Mouse (Mus musculus): ENCODE data around the gene Edil3.
A peak's percentile ranks its signal among the peaks of the same experiment; 100 is the strongest.

Gene Edil3

DNA sequence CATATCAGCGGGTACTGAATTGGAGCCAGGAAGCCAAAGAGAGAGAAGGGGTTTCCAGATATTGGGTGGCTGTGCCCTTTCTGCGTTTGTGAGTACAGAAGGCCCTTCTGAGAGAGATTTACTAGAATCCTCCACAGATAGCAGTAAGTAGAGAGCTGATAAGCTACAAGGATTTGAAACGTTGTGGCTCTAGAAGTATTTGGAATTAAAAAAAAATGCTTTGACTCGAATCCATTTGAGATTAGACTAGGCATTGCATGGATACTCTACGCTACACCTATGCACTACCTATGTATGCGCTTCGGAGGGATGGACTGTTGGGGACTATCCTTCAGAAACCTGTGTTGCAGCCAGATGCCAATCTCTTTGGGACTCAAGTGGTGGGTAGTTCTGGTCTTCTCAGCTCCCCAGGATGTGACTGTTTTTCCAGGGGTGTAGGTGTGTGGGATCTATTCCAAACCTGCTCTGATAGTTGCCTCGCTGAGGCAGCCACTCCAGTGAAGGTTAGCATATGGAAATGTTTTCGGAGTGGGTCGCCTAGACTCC is 1.8 kb downstream of the Edil3 start:
- H3K36me3 ChIP-seq (ENCODE audit: insufficient read depth, low read length): no peaks in the 10 kb centered on the region
- H3K4me1 ChIP-seq (replicated peaks; ENCODE audit: low read depth, low read length): peaks cover 27% of the 10 kb centered on the region
- H3K4me3 ChIP-seq (replicated peaks; ENCODE audit: low read length): no peak overlapping the region
- H3K9me3 ChIP-seq (ENCODE audit: low read length): no peaks in the 10 kb centered on the region
- H3K27me3 ChIP-seq (ENCODE audit: insufficient read depth, low read length): peaks cover 34% of the 10 kb centered on the region
- TF ChIP-seq CTCF (conservative IDR thresholded peaks at IDR 0.05; ENCODE audit: low read length) (no peak), NANOG (IDR thresholded peaks at IDR 0.05; ENCODE audit: borderline replicate concordance, low read length) (no peak), POU5F1 (IDR thresholded peaks at IDR 0.05; ENCODE audit: borderline replicate concordance, low read length) (no peak)

DNA sequence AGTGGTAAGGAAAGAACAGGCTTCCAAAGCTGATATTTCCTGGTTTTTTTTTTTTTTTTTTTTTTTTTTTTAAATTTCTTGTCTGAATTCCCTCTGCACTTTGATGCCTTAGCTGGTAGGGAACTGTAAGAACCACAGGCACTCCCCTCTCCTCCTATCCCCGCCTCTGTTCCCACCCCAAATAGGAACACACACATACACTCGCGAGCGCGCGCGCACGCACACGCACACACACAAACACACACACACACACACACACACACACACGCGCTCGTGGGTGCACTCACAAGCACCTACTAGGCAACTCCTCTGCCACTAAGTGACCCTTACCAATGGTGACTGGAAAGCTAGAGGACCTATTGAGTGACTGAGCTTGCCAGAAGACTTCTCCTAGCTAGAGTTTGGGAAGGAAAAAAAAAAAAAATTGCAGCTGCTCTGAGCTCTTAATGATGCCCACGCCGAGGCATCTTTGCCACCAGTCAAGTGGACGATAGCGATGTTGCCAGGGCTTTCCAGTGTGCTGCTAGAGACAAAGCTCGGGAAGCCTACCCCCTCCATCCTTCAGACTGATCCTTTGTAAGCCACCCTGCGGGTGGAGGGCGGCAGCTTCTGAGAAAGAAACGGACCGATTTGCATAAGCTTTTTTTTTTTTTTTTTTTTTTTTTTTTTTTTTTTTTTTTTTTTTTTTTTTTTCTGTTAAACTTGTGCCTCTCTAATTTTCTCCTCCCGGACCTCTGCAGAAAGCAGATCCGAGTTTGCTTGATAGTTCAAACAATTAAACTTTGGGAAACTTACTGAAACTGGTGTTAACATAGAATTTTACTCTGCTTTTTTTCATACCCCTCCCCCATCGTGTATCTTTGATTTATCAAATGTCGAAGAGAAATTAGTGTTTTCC is 2.5 kb downstream of the Edil3 start:
- no peaks in the 10 kb centered on the region for H3K9me3 ChIP-seq (ENCODE audit: low read length)
- no peaks in the 10 kb centered on the region for H3K36me3 ChIP-seq (ENCODE audit: insufficient read depth, low read length)
- peak overlapping the region; percentile 41 for H3K4me3 ChIP-seq (replicated peaks; ENCODE audit: low read length)
- peaks cover 34% of the 10 kb centered on the region for H3K27me3 ChIP-seq (ENCODE audit: insufficient read depth, low read length)
- H3K4me1 ChIP-seq (replicated peaks; ENCODE audit: low read depth, low read length): peaks cover 27% of the 10 kb centered on the region
- TF ChIP-seq POU5F1 (IDR thresholded peaks at IDR 0.05; ENCODE audit: borderline replicate concordance, low read length): no peak
- no peak for TF ChIP-seq NANOG (IDR thresholded peaks at IDR 0.05; ENCODE audit: borderline replicate concordance, low read length)
- no peak for TF ChIP-seq CTCF (conservative IDR thresholded peaks at IDR 0.05; ENCODE audit: low read length)

DNA sequence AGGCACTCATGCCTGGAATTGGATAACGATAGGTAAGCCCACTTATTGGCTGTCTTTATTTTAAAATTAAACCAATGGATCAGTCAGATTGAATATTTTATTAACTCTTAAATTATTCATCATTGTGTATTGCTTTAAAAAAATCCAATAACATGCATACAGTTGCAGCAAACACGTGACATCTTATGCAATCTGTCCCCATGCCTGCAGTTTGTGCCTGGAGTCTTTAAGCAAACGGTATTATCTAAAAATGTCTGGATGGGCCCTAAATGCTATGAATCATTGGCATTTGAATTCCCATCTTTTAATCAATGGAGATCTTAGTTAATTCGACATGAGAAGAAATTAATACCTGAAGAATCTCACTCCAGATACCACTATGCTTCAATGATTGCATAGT is 3.2 kb downstream of the Edil3 start:
- Histone ChIP-seq H3K27me3 (ENCODE audit: insufficient read depth, low read length) (peaks cover 34% of the 10 kb centered on the region), H3K9me3 (ENCODE audit: low read length) (no peaks in the 10 kb centered on the region), H3K4me3 (replicated peaks; ENCODE audit: low read length) (no peak overlapping the region), H3K36me3 (ENCODE audit: insufficient read depth, low read length) (no peaks in the 10 kb centered on the region), H3K4me1 (replicated peaks; ENCODE audit: low read depth, low read length) (peaks cover 27% of the 10 kb centered on the region)
- no peak for TF ChIP-seq CTCF (conservative IDR thresholded peaks at IDR 0.05; ENCODE audit: low read length)
- no peak for TF ChIP-seq POU5F1 (IDR thresholded peaks at IDR 0.05; ENCODE audit: borderline replicate concordance, low read length)
- no peak for TF ChIP-seq NANOG (IDR thresholded peaks at IDR 0.05; ENCODE audit: borderline replicate concordance, low read length)

- Histone ChIP-seq H3K4me1 (replicated peaks; ENCODE audit: low read depth, low read length) (peaks cover 7% of the 10 kb centered on the region), H3K9me3 (ENCODE audit: low read length) (peaks cover under 1% of the 10 kb centered on the region; the same call in 1 of the 2 replicates), H3K27me3 (ENCODE audit: insufficient read depth, low read length) (no peaks in the 10 kb centered on the region), H3K36me3 (ENCODE audit: insufficient read depth, low read length) (no peaks in the 10 kb centered on the region), H3K4me3 (replicated peaks; ENCODE audit: low read length) (no peak overlapping the region)
- TF ChIP-seq POU5F1 (IDR thresholded peaks at IDR 0.05; ENCODE audit: borderline replicate concordance, low read length): no peak
- no peak for TF ChIP-seq NANOG (IDR thresholded peaks at IDR 0.05; ENCODE audit: borderline replicate concordance, low read length)
- no peak for TF ChIP-seq CTCF (conservative IDR thresholded peaks at IDR 0.05; ENCODE audit: low read length)
Measured at GRCm38 (mm10) chr13:88828362-88828761, 7.1 kb downstream of the Edil3 start.

DNA sequence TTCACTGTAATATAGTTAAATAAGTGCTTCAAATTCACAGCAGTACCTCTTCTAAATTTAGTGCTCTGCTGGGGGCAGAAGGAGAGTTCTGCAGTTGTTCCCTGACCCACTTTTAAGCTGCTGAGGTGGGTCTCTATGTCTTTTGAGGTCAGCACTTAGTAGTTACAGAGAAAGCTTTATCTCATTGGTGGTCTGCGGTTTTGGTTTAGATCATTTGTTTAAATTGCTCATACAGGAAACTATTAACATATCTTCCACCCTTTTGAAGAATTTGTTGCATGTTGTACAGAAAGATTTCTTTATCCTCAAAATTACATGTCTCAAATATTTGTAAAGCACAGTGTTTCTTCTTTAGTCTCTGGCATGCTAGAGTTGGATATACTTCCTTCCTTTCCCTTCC is 12.5 kb downstream of the Edil3 start:
- Histone ChIP-seq H3K4me1 (replicated peaks; ENCODE audit: low read depth, low read length) (no peaks in the 10 kb centered on the region), H3K9me3 (ENCODE audit: low read length) (peaks cover 8% of the 10 kb centered on the region; the same call in 1 of the 2 replicates), H3K36me3 (ENCODE audit: insufficient read depth, low read length) (no peaks in the 10 kb centered on the region), H3K27me3 (ENCODE audit: insufficient read depth, low read length) (no peaks in the 10 kb centered on the region), H3K4me3 (replicated peaks; ENCODE audit: low read length) (no peak overlapping the region)
- no peak for TF ChIP-seq NANOG (IDR thresholded peaks at IDR 0.05; ENCODE audit: borderline replicate concordance, low read length)
- TF ChIP-seq CTCF (conservative IDR thresholded peaks at IDR 0.05; ENCODE audit: low read length): no peak
- no peak for TF ChIP-seq POU5F1 (IDR thresholded peaks at IDR 0.05; ENCODE audit: borderline replicate concordance, low read length)

GRCm38 (mm10) chr13:88849739-88850138 is 28.5 kb downstream of the Edil3 start:
- no peak overlapping the region for H3K4me3 ChIP-seq (replicated peaks; ENCODE audit: low read length)
- H3K9me3 ChIP-seq (ENCODE audit: low read length): no peaks in the 10 kb centered on the region
- H3K4me1 ChIP-seq (replicated peaks; ENCODE audit: low read depth, low read length): no peaks in the 10 kb centered on the region
- no peaks in the 10 kb centered on the region for H3K36me3 ChIP-seq (ENCODE audit: insufficient read depth, low read length)
- no peaks in the 10 kb centered on the region for H3K27me3 ChIP-seq (ENCODE audit: insufficient read depth, low read length)
- no peak for TF ChIP-seq CTCF (conservative IDR thresholded peaks at IDR 0.05; ENCODE audit: low read length)
- no peak for TF ChIP-seq POU5F1 (IDR thresholded peaks at IDR 0.05; ENCODE audit: borderline replicate concordance, low read length)
- no peak for TF ChIP-seq NANOG (IDR thresholded peaks at IDR 0.05; ENCODE audit: borderline replicate concordance, low read length)

DNA sequence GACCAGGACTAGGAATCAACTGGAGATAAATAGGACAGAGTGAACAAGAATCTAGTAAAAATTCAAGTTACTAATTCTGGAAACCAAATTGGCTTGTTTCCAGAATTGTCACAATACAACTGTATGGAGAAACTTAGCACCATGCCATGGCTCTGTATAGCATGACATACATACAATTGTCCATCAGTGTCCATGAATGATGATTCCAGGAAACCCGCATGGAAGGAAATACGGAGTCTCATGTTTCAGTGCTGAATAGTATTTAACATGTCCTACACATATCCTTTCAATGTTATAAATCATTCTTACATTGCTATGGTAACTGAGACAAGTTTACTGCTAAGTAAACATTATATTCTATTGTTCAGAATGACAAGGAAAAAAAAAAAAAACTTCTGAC is 58.7 kb downstream of the Edil3 start:
- no peak for TF ChIP-seq NANOG (IDR thresholded peaks at IDR 0.05; ENCODE audit: borderline replicate concordance, low read length)
- no peak for TF ChIP-seq CTCF (conservative IDR thresholded peaks at IDR 0.05; ENCODE audit: low read length)
- no peak for TF ChIP-seq POU5F1 (IDR thresholded peaks at IDR 0.05; ENCODE audit: borderline replicate concordance, low read length)
- Histone ChIP-seq H3K9me3 (ENCODE audit: low read length) (no peaks in the 10 kb centered on the region), H3K4me3 (replicated peaks; ENCODE audit: low read length) (no peak overlapping the region), H3K36me3 (ENCODE audit: insufficient read depth, low read length) (no peaks in the 10 kb centered on the region), H3K4me1 (replicated peaks; ENCODE audit: low read depth, low read length) (no peaks in the 10 kb centered on the region), H3K27me3 (ENCODE audit: insufficient read depth, low read length) (no peaks in the 10 kb centered on the region)

DNA sequence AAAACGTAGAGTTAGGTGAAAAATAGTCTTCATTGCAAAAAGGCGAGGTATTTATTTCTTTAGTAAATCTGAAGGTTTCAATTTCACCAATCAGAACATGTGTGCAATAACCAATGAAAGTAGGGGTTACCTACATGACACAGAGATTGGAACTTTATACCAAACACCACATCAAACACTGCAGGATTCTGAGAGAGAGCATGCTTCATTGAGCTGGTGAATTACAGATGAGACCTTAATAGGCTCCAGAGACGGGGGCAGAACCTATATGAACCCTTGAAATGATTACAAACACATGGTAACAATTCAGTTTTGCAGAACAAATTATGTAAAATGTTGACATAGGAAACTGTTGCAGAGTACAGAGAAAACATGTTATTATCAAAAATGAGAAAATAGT is 69.5 kb downstream of the Edil3 start:
- Histone ChIP-seq H3K4me3 (replicated peaks; ENCODE audit: low read length) (no peak overlapping the region), H3K27me3 (ENCODE audit: insufficient read depth, low read length) (no peaks in the 10 kb centered on the region), H3K4me1 (replicated peaks; ENCODE audit: low read depth, low read length) (no peaks in the 10 kb centered on the region), H3K9me3 (ENCODE audit: low read length) (no peaks in the 10 kb centered on the region), H3K36me3 (ENCODE audit: insufficient read depth, low read length) (no peaks in the 10 kb centered on the region)
- TF ChIP-seq CTCF (conservative IDR thresholded peaks at IDR 0.05; ENCODE audit: low read length): no peak
- no peak for TF ChIP-seq NANOG (IDR thresholded peaks at IDR 0.05; ENCODE audit: borderline replicate concordance, low read length)
- TF ChIP-seq POU5F1 (IDR thresholded peaks at IDR 0.05; ENCODE audit: borderline replicate concordance, low read length): no peak

Measured in E14TG2a.4 (cell line).